Mouse (Mus musculus) frontal cortex, postnatal 36 days (tissue): ENCODE measurements around the gene Rit1.
"Not testable (repeated sequence)": the region's sequence is repeated elsewhere in the genome, so short reads cannot be mapped to it uniquely, and the experiment has no call there.

Experiments used
- DNase-seq, 2 experiments: peaks; one replicate each; pipeline ENCODE4 v3.0.0; 2022; ENCODE audit warnings: low spot score in 2 of 2

Gene Rit1

GRCm38 (mm10) chr3:88738641-88739040, 22.0 kb downstream of the Rit1 start:
- DNase-seq: peak in 1 of 2 experiments; percentile 43

GRCm38 (mm10) chr3:88740147-88740546, 23.5 kb downstream of the Rit1 start:
- DNase-seq: no peak

- no peak for DNase-seq
These were observed 28.9 kb downstream of the Rit1 start for GRCm38 (mm10) chr3:88745534-88745933.

- DNase-seq: no peak
These were observed 29.7 kb downstream of the Rit1 start for GRCm38 (mm10) chr3:88746139-88746870.

- no peak for DNase-seq
These were observed 30.2 kb downstream of the Rit1 start for GRCm38 (mm10) chr3:88746871-88747231.

- DNase-seq: no peak
These were observed 37.6 kb downstream of the Rit1 start for GRCm38 (mm10) chr3:88754283-88754682.

GRCm38 (mm10) chr3:88755541-88755940, 38.9 kb downstream of the Rit1 start:
- DNase-seq: no peak

- peak in 1 of 2 experiments; percentile 28 for DNase-seq
These were observed 39.6 kb downstream of the Rit1 start for GRCm38 (mm10) chr3:88756276-88756675.

GRCm38 (mm10) chr3:88758045-88758500, 41.4 kb downstream of the Rit1 start:
- peak; percentile 76 to 86 for DNase-seq

GRCm38 (mm10) chr3:88761619-88762018, 45.0 kb downstream of the Rit1 start:
- DNase-seq: no peak

GRCm38 (mm10) chr3:88762401-88762831, 45.8 kb downstream of the Rit1 start:
- no peak for DNase-seq

GRCm38 (mm10) chr3:88771189-88771940, 54.7 kb downstream of the Rit1 start:
- DNase-seq: peak; percentile 78 to 84

GRCm38 (mm10) chr3:88771941-88772280, 55.3 kb downstream of the Rit1 start:
- not testable (repeated sequence) for DNase-seq

GRCm38 (mm10) chr3:88772399-88772798, 55.8 kb downstream of the Rit1 start:
- DNase-seq: peak; percentile 92 to 99

- DNase-seq: not testable (repeated sequence)
These were observed 56.5 kb downstream of the Rit1 start for GRCm38 (mm10) chr3:88773163-88773562.

GRCm38 (mm10) chr3:88774939-88775841, 58.6 kb downstream of the Rit1 start, which contains the start of gene Syt11:
Gene Syt11, minus strand, starts transcription at chr3:88775164.
- peak in 1 of 2 experiments; percentile 39 for DNase-seq
